Mouse (Mus musculus): ENCODE data around the gene Prkag2.
"Not testable (repeated sequence)": the region's sequence is repeated elsewhere in the genome, so short reads cannot be mapped to it uniquely, and the experiment has no call there.

Prkag2 gene

GRCm38 (mm10) chr5:24827173-24827572, 273.3 kb downstream of the Prkag2 start:
- DNase-seq (ENCODE audit: low spot score in 2 of 2): no peak

- DNase-seq (ENCODE audit: low spot score in 2 of 2): no peak
Measured at GRCm38 (mm10) chr5:24826056-24826770, 274.2 kb downstream of the Prkag2 start.

- DNase-seq (ENCODE audit: low spot score in 2 of 2): no peak
Measured at GRCm38 (mm10) chr5:24825365-24826055, 274.9 kb downstream of the Prkag2 start.

GRCm38 (mm10) chr5:24823864-24824405, 276.5 kb downstream of the Prkag2 start:
- DNase-seq (ENCODE audit: low spot score in 2 of 2): no peak

GRCm38 (mm10) chr5:24822781-24823180, 277.7 kb downstream of the Prkag2 start:
- no peak for DNase-seq (ENCODE audit: low spot score in 2 of 2)

GRCm38 (mm10) chr5:24822231-24822630, 278.2 kb downstream of the Prkag2 start:
- DNase-seq (ENCODE audit: low spot score in 2 of 2): not testable (repeated sequence)

- DNase-seq (ENCODE audit: low spot score in 2 of 2): no peak
Measured at GRCm38 (mm10) chr5:24821403-24821841, 279.0 kb downstream of the Prkag2 start.

- no peak for DNase-seq (ENCODE audit: low spot score in 2 of 2)
Measured at GRCm38 (mm10) chr5:24820627-24821026, 279.8 kb downstream of the Prkag2 start.

- no peak for DNase-seq (ENCODE audit: low spot score in 2 of 2)
Measured at GRCm38 (mm10) chr5:24817191-24817590, 283.3 kb downstream of the Prkag2 start.

- no peak for DNase-seq (ENCODE audit: low spot score in 2 of 2)
Measured at GRCm38 (mm10) chr5:24813946-24814345, 286.5 kb downstream of the Prkag2 start.

- no peak for DNase-seq (ENCODE audit: low spot score in 2 of 2)
Measured at GRCm38 (mm10) chr5:24813005-24813404, 287.4 kb downstream of the Prkag2 start.
